Mouse (Mus musculus) lung, postnatal 0 days (tissue): Measurements from ENCODE around the gene Emid1.

Experiments used
- CTCF ChIP-seq: IDR thresholded peaks from 2 replicates; pipeline ENCODE4 v1.5.1; 2016; ENCODE audit warnings: antibody characterized with exemption, mild to moderate bottlenecking
- EP300 ChIP-seq: IDR thresholded peaks from 2 replicates; pipeline ENCODE4 v1.6.1; 2016; ENCODE audit warnings: antibody characterized with exemption, mild to moderate bottlenecking, control low read depth

DNA sequence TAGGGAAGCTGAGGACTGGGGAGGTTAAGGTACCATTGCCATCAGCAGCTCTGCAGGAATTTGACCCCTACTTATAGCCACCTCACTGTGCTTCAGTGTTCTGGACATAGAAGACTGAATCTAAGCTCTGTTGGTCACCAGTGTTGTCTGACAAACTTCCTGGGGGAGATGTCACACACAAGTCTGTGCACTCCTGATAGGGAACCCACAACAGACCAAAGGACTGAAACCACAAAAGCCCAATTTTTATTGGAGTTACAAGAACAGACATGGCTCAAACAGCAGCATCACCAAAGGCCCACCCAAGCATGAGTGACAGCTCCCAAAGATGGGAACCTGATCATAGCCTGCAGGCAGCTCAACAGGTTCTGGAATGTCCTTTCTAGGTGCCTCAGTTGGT is 85.0 kb downstream of the Emid1 start:
- no peak for TF ChIP-seq CTCF
- TF ChIP-seq EP300 = no peak
